Comparison of ENCODE assay signal across 20 mouse cellular contexts in the genomic region with DNA sequence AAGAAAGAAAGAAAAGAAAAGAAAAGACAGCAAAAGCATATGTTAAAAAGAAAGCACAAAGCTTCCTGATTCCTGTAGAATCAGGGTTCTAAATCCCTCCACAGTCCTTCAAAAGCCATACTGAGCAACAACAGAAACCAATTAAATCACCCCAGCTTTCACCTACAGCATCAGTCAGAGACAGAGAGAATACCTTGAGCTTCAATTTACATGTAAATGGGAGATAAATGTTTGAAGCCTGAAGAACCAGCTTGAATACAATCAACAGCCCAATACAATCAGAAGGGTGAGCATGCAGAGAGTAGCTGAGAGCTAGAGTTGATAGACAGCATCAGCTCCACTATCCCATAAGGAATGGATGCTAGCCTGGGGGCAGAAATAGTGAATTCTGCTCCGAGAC.
"Had no signal": no experiment of that assay in that cellular context is flagged by ENCODE, and none has a peak within 500 bp of the region (broad histone marks: within the 10 kb centered on the region; RNA-seq: fewer than 3 reads in every experiment).

No protein-coding gene starts in this region.

- DNase-seq: lung, adult 2 months; lung, postnatal 14 days; lung, postnatal 36 days; retina, postnatal 1 day; right cerebral cortex, adult 18-20 months; right cerebral cortex, postnatal 25 days; right cerebral cortex, postnatal 4 days; spleen, adult 18-20 months; thymus, adult 18-20 months; thymus, postnatal 14 days; thymus, postnatal 36 days had no signal

- H3K36me3 ChIP-seq: lung, embryonic 15.5 days; midbrain, embryonic 10.5 days; midbrain, embryonic 12.5 days; neural tube, embryonic 13.5 days; neural tube, embryonic 15.5 days had no signal

- ATAC-seq: lung, postnatal 0 days; midbrain, embryonic 16.5 days had no signal

- H3K9me3 ChIP-seq: lung, embryonic 15.5 days; midbrain, embryonic 10.5 days; midbrain, embryonic 12.5 days; neural tube, embryonic 13.5 days; neural tube, embryonic 15.5 days had no signal

- H3K9ac ChIP-seq: liver, embryonic 14.5 days; lung, embryonic 15.5 days; midbrain, embryonic 12.5 days; neural tube, embryonic 13.5 days; neural tube, embryonic 15.5 days had no signal

- H3K4me2 ChIP-seq: lung, embryonic 15.5 days; midbrain, embryonic 12.5 days; neural tube, embryonic 13.5 days; neural tube, embryonic 15.5 days had no signal

- H3K27me3 ChIP-seq: lung, embryonic 15.5 days; midbrain, embryonic 12.5 days; neural tube, embryonic 13.5 days; neural tube, embryonic 15.5 days had no signal

- H3K4me1 ChIP-seq: lung, embryonic 15.5 days; midbrain, embryonic 10.5 days; neural tube, embryonic 13.5 days; neural tube, embryonic 15.5 days had no signal

- H3K4me3 ChIP-seq: lung, embryonic 15.5 days; midbrain, embryonic 10.5 days; midbrain, embryonic 12.5 days; myocyte; neural tube, embryonic 13.5 days; neural tube, embryonic 15.5 days had no signal

- H3K27ac ChIP-seq: liver, embryonic 14.5 days; lung, embryonic 15.5 days; midbrain, embryonic 10.5 days; midbrain, embryonic 12.5 days; neural tube, embryonic 13.5 days; neural tube, embryonic 15.5 days had no signal
